Mouse (Mus musculus) megakaryocyte-erythroid progenitor cell, adult 5 weeks (primary cell): ENCODE data around the gene Tex13c2. TPM values are rescaled to one million over a fixed set of nuclear protein-coding genes. Genes with fewer than 3 reads are reported as not detected.

Source experiments
- polyA plus RNA-seq: library from polyadenylated mRNA; stranded (reverse); fragments of >175 nt; gene quantifications from 2 replicates; pipeline ENCODE4 v1.2.3, GENCODE M21; 2012

Tex13c2 gene
- not detected in 2 replicates for polyA plus RNA-seq

GRCm38 (mm10) chrX:42489446-42489845, at the start of gene Tex13c2:
Gene Tex13c2, plus strand, starts transcription at chrX:42489691.

DNA sequence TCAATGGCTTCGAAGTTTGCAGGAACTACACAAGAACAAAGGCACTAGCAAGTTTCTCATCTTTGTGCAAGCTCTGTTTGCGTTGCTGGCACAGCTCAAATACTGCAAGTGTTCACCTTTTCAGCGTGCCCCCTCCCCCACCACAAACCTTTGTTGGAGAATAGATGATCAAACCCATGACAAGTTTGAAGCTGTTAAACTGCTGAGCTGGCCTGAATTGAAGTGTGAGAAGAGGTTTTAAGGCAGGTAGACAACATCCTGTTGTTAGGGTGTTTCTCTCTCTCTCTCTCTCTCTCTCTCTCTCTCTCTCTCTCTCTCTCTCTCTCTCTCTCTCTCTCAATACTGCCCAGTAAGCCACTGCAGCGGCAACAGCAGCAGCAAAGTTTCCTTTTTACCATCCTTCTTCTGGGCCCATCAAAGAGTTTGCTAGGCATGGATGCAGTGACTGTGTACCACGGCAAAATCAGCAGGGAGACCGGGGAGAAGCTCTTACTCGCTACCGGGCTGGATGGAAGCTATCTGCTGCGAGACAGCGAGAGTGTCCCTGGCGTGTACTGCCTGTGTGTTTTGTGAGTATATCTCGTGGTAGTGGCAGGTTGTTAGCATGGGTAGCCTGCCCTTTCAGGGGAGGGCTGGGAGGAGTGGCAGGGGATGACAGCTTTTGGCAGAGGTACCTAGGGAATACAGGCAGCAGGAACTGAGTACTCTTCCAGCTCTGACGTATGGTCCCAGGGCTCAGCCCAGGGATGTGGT, 13.0 kb downstream of the Tex13c2 start, which contains the start of gene Sh2d1a:
Gene Sh2d1a, plus strand, starts transcription at position 163 of the 753 bp plus-strand sequence.

Other genes starting within 250 kb of the Tex13c2 start
- gene Sh2d1a, start 12.8 kb downstream of the Tex13c2 start, polyA plus RNA-seq, result not detected in 2 replicates